Mouse (Mus musculus) testis, postnatal 10 days (tissue): ENCODE data around the gene Ncdn.

Source experiments
- DNase-seq: peaks from one replicate; pipeline ENCODE4 v3.0.0; 2021; ENCODE audit warnings: low spot score

Ncdn gene

GRCm38 (mm10) chr4:126707439-126707826 is 45.8 kb downstream of the Ncdn start:
- no peak for DNase-seq

- no peak for DNase-seq
These were observed 46.4 kb downstream of the Ncdn start for GRCm38 (mm10) chr4:126706630-126707438.

DNA sequence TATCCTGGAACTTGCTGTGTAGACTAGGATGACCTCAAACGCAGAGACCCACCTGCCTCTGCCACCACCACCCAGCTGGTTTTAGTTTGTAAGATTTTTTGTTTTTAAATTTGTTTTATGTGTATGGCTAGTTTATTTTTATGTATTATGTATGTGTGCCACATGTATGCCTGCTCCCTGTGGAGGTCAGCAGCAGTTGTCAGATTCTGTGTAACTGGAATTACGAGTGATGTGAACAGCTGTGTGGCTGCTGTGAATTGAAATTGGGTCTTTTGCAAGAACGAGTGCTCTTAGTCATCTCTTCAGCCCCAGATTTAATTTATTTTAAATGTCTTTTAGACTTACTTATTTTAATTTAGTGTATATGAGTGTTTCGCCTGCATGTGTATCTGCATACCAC is 56.3 kb downstream of the Ncdn start:
- no peak for DNase-seq
